Mouse (Mus musculus): ENCODE measurements around the gene Tnnc2.

The Tnnc2 gene

GRCm38 (mm10) chr2:164776130-164776529 lies 3.6 kb downstream of the Tnnc2 start:
- in situ Hi-C loops (cut with MboI; ENCODE audit: low sequenced_read_pairs): no loop called here

DNA sequence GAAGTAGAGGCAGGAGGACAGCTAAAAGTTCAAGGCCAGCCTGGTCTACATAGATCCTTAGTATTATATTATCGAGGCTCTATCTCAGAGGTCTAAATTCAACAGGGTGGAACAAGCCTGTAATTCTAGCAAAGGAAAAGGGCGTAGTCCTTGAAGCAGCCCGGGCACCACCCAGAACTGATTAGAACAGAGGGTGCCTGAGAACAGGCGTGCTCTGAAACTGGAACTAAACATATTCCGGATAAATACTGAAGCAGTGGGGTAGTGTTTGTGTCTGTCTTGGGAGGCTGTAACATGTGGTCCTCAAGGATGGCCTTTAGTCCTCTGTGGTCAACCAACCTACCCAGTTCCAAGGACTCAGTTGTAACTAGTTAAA lies 5.8 kb downstream of the Tnnc2 start:
- in situ Hi-C loops (cut with MboI; ENCODE audit: low sequenced_read_pairs): no loop called here

DNA sequence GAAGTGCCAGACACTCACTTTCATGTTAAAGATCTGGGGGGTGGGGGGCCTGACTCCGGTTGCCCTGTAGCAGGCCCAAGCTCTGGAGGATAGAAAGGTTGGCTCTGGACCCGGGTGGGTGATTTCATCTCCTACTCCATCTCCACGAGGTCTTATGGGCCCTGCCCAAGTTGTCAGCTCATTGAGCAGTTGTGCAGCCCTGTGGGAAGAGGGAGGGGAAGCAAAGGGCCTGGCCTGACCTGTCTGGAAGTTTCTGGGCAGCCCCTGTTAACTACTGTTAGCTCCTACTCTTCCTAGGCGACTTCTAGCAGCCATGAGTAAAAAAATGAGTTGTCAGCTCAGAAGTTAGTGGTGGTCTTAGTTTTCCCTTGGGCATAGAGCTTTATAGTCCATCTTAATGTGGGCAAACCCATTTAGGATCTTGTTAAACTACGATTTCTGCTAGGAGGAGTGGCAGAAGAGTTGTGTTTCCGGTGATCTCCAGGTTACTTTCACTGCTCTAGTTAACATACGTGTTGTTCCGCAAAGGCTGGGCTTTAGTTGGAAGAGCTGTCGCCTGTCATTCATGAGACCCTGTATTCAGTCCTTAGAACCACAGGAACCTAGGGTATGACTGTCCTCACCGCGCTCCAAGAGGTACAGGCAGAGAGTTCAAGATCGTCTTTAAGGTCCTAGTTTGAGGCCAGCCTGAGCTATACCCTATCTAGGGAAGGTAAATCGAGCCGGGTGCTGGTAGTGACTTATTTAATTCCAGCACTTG lies 6.4 kb downstream of the Tnnc2 start:
- in situ Hi-C loops (cut with MboI; ENCODE audit: low sequenced_read_pairs): no loop called here

GRCm38 (mm10) chr2:164771123-164771522 lies 8.6 kb downstream of the Tnnc2 start:
- in situ Hi-C loops (cut with MboI; ENCODE audit: low sequenced_read_pairs): no loop called here

DNA sequence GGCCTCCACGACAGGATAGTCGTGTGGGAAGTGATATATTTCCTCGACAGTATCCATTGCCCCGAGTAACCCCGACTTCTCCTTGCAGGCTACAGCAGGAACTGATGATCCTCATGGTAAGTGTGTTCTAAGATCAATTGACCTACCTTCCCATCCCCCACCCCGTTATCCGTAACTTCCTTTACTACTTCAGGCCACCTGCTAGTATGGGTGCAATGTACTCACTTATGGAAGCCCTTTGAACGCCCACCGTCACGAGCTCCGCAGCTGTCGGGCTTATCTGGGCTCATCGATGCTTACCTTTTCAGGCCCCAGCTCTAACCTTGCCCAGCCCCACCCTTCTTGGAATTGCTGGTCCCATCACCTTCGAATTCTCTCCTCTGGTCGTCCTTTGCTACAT lies 9.5 kb downstream of the Tnnc2 start:
- in situ Hi-C loops (cut with MboI; ENCODE audit: low sequenced_read_pairs): no loop called here

DNA sequence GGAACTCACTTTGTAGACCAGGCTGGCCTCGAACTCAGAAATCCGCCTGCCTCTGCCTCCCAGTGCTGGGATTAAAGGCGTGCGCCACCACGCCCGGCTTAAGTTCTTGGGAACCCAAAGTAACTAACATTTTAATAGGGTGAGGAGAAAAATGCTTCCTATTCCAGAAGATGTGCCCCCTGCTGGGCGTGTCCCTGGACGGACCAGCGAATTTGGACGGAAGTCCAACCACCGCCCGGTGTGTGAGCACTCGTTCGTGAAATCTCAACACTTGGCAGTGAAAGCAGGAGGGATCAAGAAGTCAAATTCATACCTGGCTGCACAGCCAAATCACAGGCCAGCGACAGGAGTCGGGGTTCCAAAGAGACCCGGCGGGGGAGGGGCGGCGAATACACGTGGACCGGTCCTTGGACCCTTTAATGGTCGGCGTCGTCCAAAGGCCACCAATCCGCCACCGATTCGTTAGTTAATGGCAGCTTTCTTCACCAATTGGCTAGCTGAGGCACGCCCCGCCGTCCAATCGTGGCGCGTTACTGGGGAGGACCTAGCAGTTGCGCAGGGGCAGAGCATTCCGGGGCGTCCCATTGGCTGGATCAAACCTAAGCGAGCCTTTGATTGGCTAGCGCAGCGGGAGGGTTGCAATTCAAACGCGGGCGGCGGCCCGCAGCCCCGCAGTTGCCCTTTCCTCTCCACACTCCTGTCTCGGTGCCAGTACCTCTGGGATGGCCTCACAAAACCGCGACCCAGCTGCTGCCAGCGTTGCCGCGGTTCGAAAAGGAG lies 10.3 kb downstream of the Tnnc2 start, which contains the start of gene Ube2c:
TSS of gene Ube2c (plus strand) at position 641 of the 780 bp plus-strand sequence.
- in situ Hi-C loops (cut with MboI; ENCODE audit: low sequenced_read_pairs): no loop called here

DNA sequence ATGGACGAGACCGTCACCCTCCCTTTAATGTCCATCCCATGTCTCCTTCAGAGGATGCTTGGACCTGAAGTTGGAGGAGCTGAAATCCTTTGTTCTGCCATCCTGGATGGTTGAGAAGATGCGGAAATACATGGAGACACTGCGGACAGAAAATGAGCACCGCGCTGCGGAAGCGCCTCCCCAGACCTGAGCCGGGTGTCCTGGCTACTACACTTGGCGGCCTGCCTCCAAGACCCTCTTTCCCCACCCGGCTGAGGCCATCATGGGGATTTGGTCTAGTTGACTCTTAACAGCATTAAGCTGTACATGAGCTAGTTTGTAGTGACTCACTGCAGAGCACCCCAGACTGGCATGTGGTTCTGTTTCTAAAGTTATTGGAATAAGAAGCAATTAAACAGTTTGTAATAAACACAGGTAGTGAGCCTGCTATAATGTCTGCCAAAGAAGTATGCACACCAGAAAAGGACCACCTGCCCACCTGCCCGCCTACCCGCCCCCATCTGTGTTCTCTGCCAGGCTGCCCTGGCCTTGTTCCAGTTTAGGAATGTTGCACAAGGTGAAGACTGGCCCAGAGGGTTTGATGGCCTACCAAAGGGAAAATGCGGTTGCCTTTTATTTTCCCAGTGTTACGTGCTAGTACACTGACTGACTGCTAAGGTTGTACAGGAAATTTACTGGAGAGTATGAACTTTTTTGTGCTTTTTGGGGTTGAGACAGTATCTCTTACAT lies 11.8 kb downstream of the Tnnc2 start:
- in situ Hi-C loops (cut with MboI; ENCODE audit: low sequenced_read_pairs): no loop called here

GRCm38 (mm10) chr2:164765841-164766240 lies 13.9 kb downstream of the Tnnc2 start:
- in situ Hi-C loops (cut with MboI; ENCODE audit: low sequenced_read_pairs): no loop called here

DNA sequence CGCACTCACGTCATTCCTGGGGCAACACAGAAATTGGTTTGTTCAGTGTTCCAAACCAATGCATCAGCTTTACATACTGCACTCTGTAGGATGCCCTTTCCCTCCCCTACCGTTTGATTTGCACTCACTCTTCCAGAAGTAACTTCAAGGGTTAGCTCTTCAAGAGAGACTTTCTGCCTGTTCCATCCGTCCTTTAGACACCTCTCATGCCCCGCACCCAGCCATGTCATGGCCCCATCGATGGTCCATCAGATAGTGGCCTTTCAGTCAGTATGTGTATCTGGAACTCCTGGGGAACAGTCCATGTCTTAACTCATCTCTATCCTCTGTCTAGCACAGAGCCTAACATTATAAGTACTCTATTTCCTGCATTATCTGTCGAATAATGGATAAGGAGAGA lies 17.2 kb downstream of the Tnnc2 start:
- in situ Hi-C loops (cut with MboI; ENCODE audit: low sequenced_read_pairs): no loop called here

GRCm38 (mm10) chr2:164761971-164762370 lies 17.8 kb downstream of the Tnnc2 start:
- in situ Hi-C loops (cut with MboI; ENCODE audit: low sequenced_read_pairs): no loop called here

DNA sequence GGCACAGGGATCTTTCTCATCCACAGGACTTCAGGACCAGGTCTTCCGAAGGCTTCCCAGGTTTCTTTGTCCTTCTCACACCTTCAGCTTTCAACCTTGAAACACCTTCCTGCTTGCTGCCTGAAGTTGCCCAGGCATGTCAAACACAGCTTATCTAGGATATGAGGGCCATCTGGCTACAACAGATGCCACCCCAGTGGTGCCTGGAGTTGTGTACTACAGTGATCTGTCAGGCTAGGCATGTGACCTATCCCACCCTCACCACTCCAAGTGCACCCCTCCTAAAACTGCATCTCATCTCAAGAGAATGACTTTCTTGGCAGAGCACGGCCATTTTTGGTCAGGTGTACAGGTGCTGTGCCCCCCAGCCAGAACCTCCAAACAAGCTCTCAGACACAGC lies 18.3 kb downstream of the Tnnc2 start:
- in situ Hi-C loops (cut with MboI; ENCODE audit: low sequenced_read_pairs): no loop called here

GRCm38 (mm10) chr2:164760059-164760833 lies 19.5 kb downstream of the Tnnc2 start:
- in situ Hi-C loops (cut with MboI; ENCODE audit: low sequenced_read_pairs): no loop called here

- in situ Hi-C loops (cut with MboI; ENCODE audit: low sequenced_read_pairs): no loop called here
Observed at GRCm38 (mm10) chr2:164758692-164759091, 21.1 kb downstream of the Tnnc2 start.

GRCm38 (mm10) chr2:164757841-164758240 lies 21.9 kb downstream of the Tnnc2 start:
- in situ Hi-C loops (cut with MboI; ENCODE audit: low sequenced_read_pairs): no loop called here

GRCm38 (mm10) chr2:164754800-164755199 lies 25.0 kb downstream of the Tnnc2 start:
- in situ Hi-C loops (cut with MboI; ENCODE audit: low sequenced_read_pairs): no loop called here

DNA sequence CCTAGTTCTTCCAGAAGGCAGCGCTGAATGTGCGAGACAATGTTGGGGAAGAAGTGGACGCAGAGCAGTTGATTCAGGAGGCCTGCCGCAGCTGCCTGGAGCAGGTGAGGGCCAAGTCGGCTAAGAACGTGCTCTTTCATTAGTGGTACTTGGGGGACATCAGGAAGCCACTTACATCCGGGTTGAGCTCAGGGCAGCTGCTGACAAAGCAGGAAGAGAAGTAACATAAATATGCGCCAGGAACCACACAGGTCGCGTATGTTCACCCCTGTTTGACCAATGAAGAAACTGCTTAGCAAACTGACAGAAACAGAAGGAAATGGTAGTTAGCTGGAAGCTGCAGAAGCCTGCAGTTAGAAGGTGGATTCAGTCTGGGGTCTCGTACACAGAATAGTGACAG lies 25.7 kb downstream of the Tnnc2 start:
- in situ Hi-C loops (cut with MboI; ENCODE audit: low sequenced_read_pairs): no loop called here

DNA sequence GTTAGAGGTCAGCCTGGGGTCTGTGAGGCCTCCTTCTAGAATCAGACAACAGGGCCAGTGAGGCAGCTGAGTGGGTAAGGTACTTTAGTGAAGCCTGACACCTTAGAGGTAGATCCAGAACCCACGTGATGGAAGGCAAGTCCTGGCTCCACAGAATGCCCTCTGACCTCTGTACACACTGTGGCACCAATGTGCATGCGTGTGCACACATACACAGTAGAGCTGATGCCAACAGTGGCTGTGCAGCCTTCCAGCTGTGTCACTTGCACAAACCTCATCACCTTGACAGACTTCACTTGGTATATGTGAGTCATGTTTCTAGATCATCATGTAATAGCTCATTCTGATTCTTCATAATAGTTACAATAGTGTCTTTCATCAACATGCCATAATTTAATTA lies 27.3 kb downstream of the Tnnc2 start:
- in situ Hi-C loops (cut with MboI; ENCODE audit: low sequenced_read_pairs): no loop called here

- in situ Hi-C loops (cut with MboI; ENCODE audit: low sequenced_read_pairs): no loop called here
Observed at GRCm38 (mm10) chr2:164748991-164749390, 30.8 kb downstream of the Tnnc2 start.

DNA sequence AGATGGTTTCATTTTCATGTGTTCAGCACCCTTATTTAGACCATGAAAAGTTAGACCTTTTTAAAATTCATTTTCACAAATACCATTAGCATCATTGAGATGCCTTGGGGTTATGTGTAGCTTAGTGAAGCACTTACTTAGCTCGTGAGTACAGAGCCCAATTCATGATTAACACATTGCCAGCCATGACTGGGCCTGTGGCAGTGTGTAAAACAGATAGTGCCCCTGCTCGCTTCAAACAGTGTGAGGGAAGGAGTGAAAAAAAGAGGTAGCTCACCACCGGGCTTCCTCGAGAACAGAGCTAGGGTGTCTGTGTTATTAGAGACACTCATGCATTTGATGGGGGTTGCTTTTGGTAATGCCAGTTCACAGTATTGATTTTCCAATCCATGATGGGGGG lies 31.6 kb downstream of the Tnnc2 start:
- in situ Hi-C loops (cut with MboI; ENCODE audit: low sequenced_read_pairs): no loop called here

- in situ Hi-C loops (cut with MboI; ENCODE audit: low sequenced_read_pairs): no loop called here
Observed at GRCm38 (mm10) chr2:164746693-164747092, 33.1 kb downstream of the Tnnc2 start.
